Mouse (Mus musculus) hindbrain, postnatal 0 days (tissue): ENCODE data around the gene Chst15. TPM values are rescaled to one million over a fixed set of nuclear protein-coding genes. Genes with fewer than 3 reads are reported as not detected.

ENCODE experiments used
- ATAC-seq: fragments of 200-750 bp; cut with Nextera tagmentation; 2 replicates; pipeline ENCODE4 v1.8.0; 2017; ENCODE audit warnings: mild to moderate bottlenecking, moderate TSS enrichment, moderate library complexity
- DNase-seq: peaks from one replicate; pipeline ENCODE4 v3.0.0-alpha.2; 2015; ENCODE audit warnings: low spot score
- H3K27ac ChIP-seq: fragments of 300-500 bp; sonication (generic); 2 replicates; pipeline ENCODE4 v1.5.1; 2014; ENCODE audit warnings: mild to moderate bottlenecking
- H3K27me3 ChIP-seq: fragments of 300-500 bp; sonication (generic); 2 replicates; pipeline ENCODE4 v1.6.1; 2014; ENCODE audit warnings: low read length, mixed read lengths; ENCODE audit not compliant: insufficient read depth
- H3K36me3 ChIP-seq: fragments of 300-500 bp; sonication (generic); 2 replicates; pipeline ENCODE4 v1.6.1; 2014; ENCODE audit warnings: low read length, mixed read lengths; ENCODE audit not compliant: insufficient read depth
- H3K4me1 ChIP-seq: fragments of 300-500 bp; sonication (generic); 2 replicates; pipeline ENCODE4 v1.6.1; 2014; ENCODE audit warnings: antibody characterized with exemption, low read length, mixed read lengths; ENCODE audit not compliant: insufficient read depth
- H3K4me2 ChIP-seq: fragments of 300-500 bp; sonication (generic); 2 replicates; pipeline ENCODE4 v1.6.1; 2014; ENCODE audit warnings: low read depth, mild to moderate bottlenecking, low read length, moderate library complexity, mixed read lengths
- H3K4me3 ChIP-seq: fragments of 300-500 bp; sonication (generic); 2 replicates; pipeline ENCODE4 v1.5.1; 2014; ENCODE audit warnings: low read length
- H3K9ac ChIP-seq: fragments of 300-500 bp; sonication (generic); replicated peaks from 2 replicates; pipeline ENCODE4 v1.6.1; 2014; ENCODE audit warnings: mild to moderate bottlenecking, low read length, moderate library complexity, mixed read lengths
- H3K9me3 ChIP-seq: fragments of 300-500 bp; sonication (generic); 2 replicates; pipeline ENCODE4 v1.6.1; 2016; ENCODE audit warnings: low read length, mixed read lengths
- CTCF ChIP-seq: IDR thresholded peaks from 2 replicates; pipeline ENCODE4 v1.5.1; 2016; ENCODE audit warnings: antibody characterized with exemption, control low read depth, low read depth
- WGBS: fragments of 180-500 bp; shearing (Covaris S2); extraction: QIAGEN DNeasy Blood & Tissue Kit; methylation state at CpG from one replicate; pipeline ENCODE4 v1.1.7; 2014; 5-methylcytosine and 5-hydroxymethylcytosine counted together
- polyA plus RNA-seq: library from polyadenylated mRNA; unstranded; fragments of >200 nt; fragmentation: Nextera tagmentation; extraction: Ambion mirVana; gene quantifications from 2 replicates; pipeline ENCODE4 v1.2.1, GENCODE M21; 2015
- total RNA-seq: library from RNA; depleted of rRNA; stranded (reverse); fragments of >200 nt; gene quantifications from 2 replicates; pipeline ENCODE4 v1.2.3, GENCODE M21; 2014

Chst15 gene
- total and polyA plus RNA-seq, 2 experiments from 2014 or later: 16.7 to 32.6 TPM

DNA sequence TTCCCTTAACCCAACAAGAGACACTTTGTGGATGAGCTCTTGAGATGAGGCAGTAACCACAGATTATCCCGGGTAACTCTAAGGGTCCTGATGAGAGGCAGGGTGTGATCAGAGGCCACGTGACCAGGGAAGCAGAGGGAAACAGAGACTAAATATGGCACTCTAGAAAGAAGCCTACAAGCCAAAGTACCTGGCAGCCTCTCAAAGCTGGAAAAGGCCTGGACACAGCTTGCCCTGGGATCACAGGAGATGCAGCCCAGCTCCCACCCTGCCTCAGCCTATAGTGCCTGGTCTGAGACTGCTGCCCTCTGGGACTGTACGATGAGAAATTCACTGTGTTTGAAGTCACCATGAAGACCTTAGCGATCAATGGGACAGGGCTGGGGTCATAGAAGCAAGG, 83.3 kb downstream of the Chst15 start:
- no peak for DNase-seq
- Histone ChIP-seq H3K27me3 (no peaks in the 10 kb centered on the region), H3K9ac (no peak overlapping the region), H3K27ac (no peak overlapping the region), H3K9me3 (no peaks in the 10 kb centered on the region), H3K4me2 (no peak overlapping the region), H3K36me3 (no peaks in the 10 kb centered on the region), H3K4me1 (no peaks in the 10 kb centered on the region), H3K4me3 (no peak overlapping the region)
- TF ChIP-seq CTCF: no peak
- WGBS: 76% methylated on average over 4 of the region's 4 CpGs
- no peak for ATAC-seq

DNA sequence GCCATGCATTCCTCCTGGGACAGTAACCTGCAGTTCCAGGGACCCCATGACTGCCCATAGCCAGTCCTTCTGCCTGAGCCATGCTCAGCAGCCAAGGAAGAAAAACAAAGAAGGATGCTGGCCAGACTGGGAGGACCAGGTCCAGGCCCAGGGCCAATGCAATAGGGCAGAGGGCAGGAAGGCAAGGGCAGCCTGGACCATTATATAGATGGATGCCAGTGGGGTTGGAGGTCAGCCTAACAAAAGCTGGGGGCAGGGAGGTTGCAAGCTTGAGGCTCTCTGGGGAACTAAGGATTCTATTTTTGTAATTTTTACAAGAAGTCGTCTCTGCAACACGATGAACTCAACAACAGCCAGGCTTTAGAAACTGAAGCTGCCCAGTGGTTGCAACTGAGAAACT, 84.1 kb downstream of the Chst15 start:
- ATAC-seq (no peak), DNase-seq (no peak)
- Histone ChIP-seq H3K27ac (no peak overlapping the region), H3K4me1 (no peaks in the 10 kb centered on the region), H3K9ac (no peak overlapping the region), H3K27me3 (no peaks in the 10 kb centered on the region), H3K4me2 (no peak overlapping the region), H3K4me3 (no peak overlapping the region), H3K36me3 (no peaks in the 10 kb centered on the region), H3K9me3 (no peaks in the 10 kb centered on the region)
- TF ChIP-seq CTCF: no peak
- 39% methylated on average over 2 of the region's 2 CpGs for WGBS

DNA sequence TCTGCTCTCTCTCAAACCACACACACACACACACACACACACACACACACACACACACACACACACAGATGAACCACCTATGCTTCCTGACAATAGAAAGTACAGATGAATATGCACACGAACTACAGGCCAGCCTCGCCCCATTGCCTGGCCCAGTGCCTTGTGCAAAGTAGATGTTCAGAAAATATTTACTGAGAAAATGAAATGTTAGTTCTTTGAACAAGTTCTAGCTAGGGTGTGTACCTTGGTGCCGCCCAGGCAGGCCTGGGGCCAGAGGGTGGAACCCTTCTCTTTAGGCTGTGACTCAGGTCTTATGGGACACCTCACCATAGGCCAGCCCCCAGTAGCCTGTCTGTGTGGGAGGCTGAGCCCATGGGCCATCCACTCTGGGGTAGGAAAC, 85.6 kb downstream of the Chst15 start:
- WGBS: 94% methylated on average over 3 of the region's 3 CpGs
- no peak overlapping the region for H3K4me2 ChIP-seq
- no peaks in the 10 kb centered on the region for H3K27me3 ChIP-seq
- no peaks in the 10 kb centered on the region for H3K36me3 ChIP-seq
- no peak overlapping the region for H3K9ac ChIP-seq
- H3K4me3 ChIP-seq: no peak overlapping the region
- no peak for TF ChIP-seq CTCF
- ATAC-seq: no peak
- no peaks in the 10 kb centered on the region for H3K9me3 ChIP-seq
- H3K27ac ChIP-seq: no peak overlapping the region
- no peaks in the 10 kb centered on the region; the same call in 1 of the 2 replicates for H3K4me1 ChIP-seq
- DNase-seq: no peak

DNA sequence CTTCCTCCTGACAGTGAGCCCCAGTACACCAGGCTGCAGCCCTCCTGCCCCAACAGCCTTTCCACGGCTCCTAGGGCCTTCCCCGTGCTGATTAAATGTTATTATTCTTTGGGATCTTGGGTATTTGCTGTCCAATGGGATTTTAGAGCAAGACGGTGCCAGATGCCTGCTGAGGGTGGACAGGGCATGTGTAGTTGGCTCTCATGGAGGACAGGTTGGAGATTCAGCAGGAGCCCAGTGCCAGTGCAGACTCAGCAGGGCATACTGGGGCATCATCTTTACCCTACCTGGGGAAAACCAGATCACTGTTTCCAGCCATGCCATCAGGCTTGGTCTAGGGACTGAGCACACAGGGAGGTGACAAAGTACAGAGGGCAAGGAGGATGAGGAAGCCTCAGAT, 86.1 kb downstream of the Chst15 start:
- H3K4me1 ChIP-seq: no peaks in the 10 kb centered on the region; the same call in 1 of the 2 replicates
- TF ChIP-seq CTCF: no peak
- no peak overlapping the region for H3K9ac ChIP-seq
- H3K27ac ChIP-seq: no peak overlapping the region
- no peak overlapping the region for H3K4me2 ChIP-seq
- no peaks in the 10 kb centered on the region for H3K36me3 ChIP-seq
- ATAC-seq: no peak
- WGBS: 65% methylated on average over 3 of the region's 3 CpGs
- H3K9me3 ChIP-seq: no peaks in the 10 kb centered on the region
- DNase-seq: no peak
- H3K27me3 ChIP-seq: no peaks in the 10 kb centered on the region
- H3K4me3 ChIP-seq: no peak overlapping the region

DNA sequence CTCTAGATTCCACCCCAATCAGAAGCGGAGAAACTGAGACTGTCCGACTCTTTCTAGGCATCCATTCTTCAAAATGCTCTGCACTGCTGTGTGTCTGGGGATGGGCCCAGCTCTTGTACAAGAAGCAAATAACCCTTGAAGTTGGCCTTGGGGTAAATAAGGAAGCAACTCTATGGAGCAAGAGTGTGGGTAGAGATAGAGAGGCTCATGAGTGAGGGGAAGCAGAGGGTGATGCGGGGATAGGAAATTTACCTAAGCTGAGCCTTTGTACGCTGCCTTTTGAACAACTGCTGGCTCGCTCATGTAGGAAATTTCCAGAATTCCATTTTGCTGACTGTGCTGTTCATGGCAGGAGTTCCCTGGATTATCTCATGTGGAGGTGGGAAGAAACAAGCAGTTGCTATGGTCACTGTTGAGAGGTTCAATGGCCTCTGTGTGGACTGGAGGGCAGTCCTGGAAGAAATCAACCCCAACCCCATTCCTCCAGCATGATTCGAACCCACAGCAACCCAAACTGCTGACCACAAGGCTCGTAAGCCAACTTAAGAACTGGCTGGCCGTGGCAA, 89.9 kb downstream of the Chst15 start:
- Histone ChIP-seq H3K27me3 (no peaks in the 10 kb centered on the region), H3K36me3 (no peaks in the 10 kb centered on the region), H3K4me2 (no peak overlapping the region), H3K9ac (no peak overlapping the region; the same call in 1 of the 2 replicates), H3K9me3 (no peaks in the 10 kb centered on the region), H3K27ac (no peak overlapping the region), H3K4me3 (no peak overlapping the region), H3K4me1 (no peaks in the 10 kb centered on the region; the same call in 1 of the 2 replicates)
- no peak for TF ChIP-seq CTCF
- ATAC-seq: no peak
- 83% methylated on average over 8 of the region's 8 CpGs for WGBS
- no peak for DNase-seq

DNA sequence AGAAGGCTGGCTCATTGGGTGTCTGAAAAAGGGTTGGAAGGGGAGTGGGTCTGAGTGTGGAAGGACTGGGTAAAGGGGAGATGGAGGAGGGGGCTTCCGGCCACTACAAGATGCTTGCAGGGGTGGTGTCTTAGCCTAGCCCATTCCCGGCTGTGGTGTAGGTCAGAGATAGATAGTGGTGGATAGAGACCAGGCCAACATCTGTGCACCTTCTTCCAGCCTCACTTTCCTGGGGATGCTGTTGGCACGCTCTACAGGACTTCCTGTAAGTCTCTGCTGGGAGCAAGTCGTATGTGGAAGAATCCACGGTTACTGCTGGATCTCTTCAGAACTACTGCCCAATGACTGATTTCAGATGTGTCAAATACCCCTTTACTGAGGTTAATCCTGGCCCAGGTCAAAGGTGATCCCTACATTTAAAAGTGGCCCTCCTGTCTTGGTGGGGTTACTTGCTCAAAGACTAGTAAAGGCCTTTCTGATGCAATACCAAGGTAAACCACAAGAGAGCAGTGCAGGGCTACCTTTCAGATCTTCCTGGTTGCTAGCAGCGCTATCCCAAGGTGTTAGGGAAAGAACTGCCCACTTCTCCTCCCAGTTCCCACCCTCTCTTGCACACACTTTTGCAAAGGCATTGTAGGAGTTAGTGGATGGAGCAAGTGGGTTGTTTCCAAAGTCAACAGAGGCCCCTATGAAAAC, 90.5 kb downstream of the Chst15 start:
- Histone ChIP-seq H3K9me3 (no peaks in the 10 kb centered on the region), H3K4me3 (no peak overlapping the region), H3K27ac (no peak overlapping the region), H3K36me3 (no peaks in the 10 kb centered on the region), H3K4me1 (no peaks in the 10 kb centered on the region; the same call in 1 of the 2 replicates), H3K4me2 (no peak overlapping the region), H3K27me3 (no peaks in the 10 kb centered on the region), H3K9ac (no peak overlapping the region)
- DNase-seq (peak; percentile 95), ATAC-seq (peak; percentile 63)
- peak; percentile 97 for TF ChIP-seq CTCF
- WGBS: 57% methylated on average over 6 of the region's 6 CpGs
